Mouse (Mus musculus) G1E (cell line): ENCODE results near the gene Selenoo. TPM values are rescaled to one million over a fixed set of nuclear protein-coding genes. Genes with fewer than 3 reads are reported as not detected.

ENCODE experiments used
- ATAC-seq: 2 replicates; pipeline ENCODE4 v1.8.0; 2016; ENCODE audit warnings: mild to moderate bottlenecking; ENCODE audit not compliant: insufficient number of reproducible peaks, poor library complexity, low FRiP score, severe bottlenecking; ENCODE audit errors: extremely low read depth
- DNase-seq: peaks from one replicate; pipeline ENCODE4 v3.0.0; 2012; ENCODE audit warnings: low spot score
- H3K27me3 ChIP-seq: 2 replicates; pipeline ENCODE4 v1.6.1; 2012; ENCODE audit warnings: mild to moderate bottlenecking, low read length, inconsistent platforms; ENCODE audit not compliant: insufficient read depth
- H3K36me3 ChIP-seq: replicated peaks from 2 replicates; pipeline ENCODE3; 2012; ENCODE audit warnings: mild to moderate bottlenecking, inconsistent platforms
- H3K4me1 ChIP-seq: 2 replicates; pipeline ENCODE4 v1.6.1; 2012; ENCODE audit warnings: low read depth, low read length, inconsistent platforms, mixed read lengths; ENCODE audit not compliant: insufficient read depth
- H3K4me3 ChIP-seq: 2 replicates; pipeline ENCODE4 v1.5.1; 2012; ENCODE audit warnings: low read depth, mild to moderate bottlenecking, inconsistent platforms, low read length, moderate library complexity, mixed read lengths
- H3K9me3 ChIP-seq: replicated peaks from 2 replicates; pipeline ENCODE4 v1.6.1; 2012; ENCODE audit warnings: inconsistent platforms
- CTCF ChIP-seq: IDR thresholded peaks from 2 replicates; pipeline ENCODE4 v1.5.1; 2012; ENCODE audit warnings: low read depth, low read length, inconsistent platforms, mixed read lengths
- GATA1 ChIP-seq: IDR thresholded peaks from 2 replicates; pipeline ENCODE4 v1.6.1; 2012; ENCODE audit warnings: borderline replicate concordance, low read length, inconsistent platforms, mixed read lengths
- GATA2 ChIP-seq: IDR thresholded peaks from 2 replicates; pipeline ENCODE4 v1.6.1; 2012; ENCODE audit warnings: low read depth, low read length, inconsistent platforms, borderline replicate concordance
- POLR2AphosphoS5 ChIP-seq: IDR thresholded peaks from 2 replicates; pipeline ENCODE4 v1.6.1; 2012; ENCODE audit warnings: low read depth, low read length, inconsistent platforms; ENCODE audit not compliant: insufficient replicate concordance
- TAL1 ChIP-seq: conservative IDR thresholded peaks from 2 replicates; pipeline ENCODE4 v1.6.1; 2012; ENCODE audit warnings: low read depth, low read length, inconsistent platforms, mixed read lengths
- polyA plus RNA-seq: library from polyadenylated mRNA; stranded (reverse); fragments of >175 nt; gene quantifications from 2 replicates; pipeline ENCODE4 v1.2.3, GENCODE M21; 2012
- total RNA-seq, 2 experiments: library from RNA; stranded (forward) in 1 of 2; stranded (reverse) in 1 of 2; fragments of 200-1000 nt in 1 of 2; fragments of >200 nt in 1 of 2; fragmentation: Nextera tagmentation in 1 of 2; gene quantifications; 2 replicates each; pipeline ENCODE4 v1.2.3; 2014 to 2017

Gene Selenoo
- total and polyA plus RNA-seq, 3 experiments = 11.6 to 25.2 (median 17.8) TPM

GRCm38 (mm10) chr15:89064891-89065290 is 24.0 kb upstream of the Selenoo start:
- TF ChIP-seq TAL1 (no peak), CTCF (no peak), POLR2AphosphoS5 (no peak), GATA1 (no peak), GATA2 (no peak)
- H3K4me3 ChIP-seq = no peak overlapping the region
- peaks cover 7% of the 10 kb centered on the region for H3K9me3 ChIP-seq
- no peak for DNase-seq
- H3K27me3 ChIP-seq = peaks cover 42% of the 10 kb centered on the region
- no peaks in the 10 kb centered on the region; the same call in 1 of the 2 replicates for H3K4me1 ChIP-seq
- no peak for ATAC-seq
- H3K36me3 ChIP-seq = no peaks in the 10 kb centered on the region

- Histone ChIP-seq H3K4me3 (no peak overlapping the region), H3K9me3 (peaks cover 3% of the 10 kb centered on the region), H3K27me3 (peaks cover 39% of the 10 kb centered on the region), H3K36me3 (no peaks in the 10 kb centered on the region), H3K4me1 (peaks cover 4% of the 10 kb centered on the region; the same call in 1 of the 2 replicates)
- ATAC-seq = no peak
- no peak for DNase-seq
- TF ChIP-seq GATA2 = no peak
- TF ChIP-seq TAL1 = no peak
- TF ChIP-seq POLR2AphosphoS5 = no peak
- no peak for TF ChIP-seq GATA1
Observed at GRCm38 (mm10) chr15:89067609-89068008, 21.3 kb upstream of the Selenoo start.

GRCm38 (mm10) chr15:89068226-89068625 is 20.7 kb upstream of the Selenoo start:
- TF ChIP-seq CTCF (no peak), GATA1 (no peak), TAL1 (no peak), GATA2 (no peak), POLR2AphosphoS5 (no peak)
- Histone ChIP-seq H3K36me3 (no peaks in the 10 kb centered on the region), H3K4me1 (peaks cover 4% of the 10 kb centered on the region; the same call in 1 of the 2 replicates), H3K9me3 (peaks cover 3% of the 10 kb centered on the region), H3K27me3 (peaks cover 46% of the 10 kb centered on the region), H3K4me3 (no peak overlapping the region)
- DNase-seq (no peak), ATAC-seq (no peak)

GRCm38 (mm10) chr15:89069336-89069840 is 19.5 kb upstream of the Selenoo start:
- Histone ChIP-seq H3K36me3 (no peaks in the 10 kb centered on the region), H3K27me3 (peaks cover 48% of the 10 kb centered on the region), H3K9me3 (peaks cover 3% of the 10 kb centered on the region), H3K4me3 (no peak overlapping the region), H3K4me1 (peaks cover 13% of the 10 kb centered on the region)
- DNase-seq = no peak
- no peak for TF ChIP-seq CTCF
- no peak for ATAC-seq

GRCm38 (mm10) chr15:89070606-89071005 is 18.3 kb upstream of the Selenoo start:
- peaks cover 44% of the 10 kb centered on the region for H3K27me3 ChIP-seq
- ATAC-seq = no peak

GRCm38 (mm10) chr15:89073993-89074603 is 14.8 kb upstream of the Selenoo start:
- H3K4me1 ChIP-seq = peaks cover 56% of the 10 kb centered on the region
- H3K9me3 ChIP-seq = no peaks in the 10 kb centered on the region
- ATAC-seq (no peak), DNase-seq (no peak)
- H3K27me3 ChIP-seq = peaks cover 32% of the 10 kb centered on the region
- H3K36me3 ChIP-seq = peaks cover 8% of the 10 kb centered on the region
- TF ChIP-seq GATA2 (no peak), POLR2AphosphoS5 (no peak), TAL1 (no peak), CTCF (no peak), GATA1 (no peak)
- no peak overlapping the region for H3K4me3 ChIP-seq

More at GRCm38 (mm10) chr15:89070606-89071005, 18.3 kb upstream of the Selenoo start:
- Histone ChIP-seq H3K36me3 (no peaks in the 10 kb centered on the region), H3K4me3 (no peak overlapping the region), H3K4me1 (peaks cover 25% of the 10 kb centered on the region), H3K9me3 (peaks cover 3% of the 10 kb centered on the region)
- no peak for TF ChIP-seq POLR2AphosphoS5
- TF ChIP-seq TAL1 = no peak
- no peak for TF ChIP-seq GATA1
- no peak for TF ChIP-seq CTCF
- TF ChIP-seq GATA2 = no peak
- DNase-seq = no peak
